Mouse (Mus musculus): ENCODE data around the gene Gm20521. TPM values are rescaled to one million over a fixed set of nuclear protein-coding genes. Genes with fewer than 3 reads are reported as not detected.

Gene Gm20521
- polyA plus RNA-seq, 1 experiment from 2014 or later = not detected

GRCm38 (mm10) chr14:54924641-54925348 is 41.6 kb downstream of the Gm20521 start:
- ATAC-seq (replicated peaks; ENCODE audit: insufficient number of reproducible peaks, low FRiP score, low TSS enrichment, low read depth) (peak; percentile 65), DNase-seq (ENCODE audit: low spot score) (peak; percentile 77)
- Histone ChIP-seq H3K36me3 (replicated peaks; ENCODE audit: control insufficient read depth, insufficient read depth, low read depth, low read length) (peaks cover 11% of the 10 kb centered on the region), H3K9ac (replicated peaks; ENCODE audit: low read length) (peak overlapping the region; percentile 98), H3K27ac (replicated peaks; ENCODE audit: low read depth, low read length) (peak overlapping the region; percentile 99), H3K9me3 (replicated peaks; ENCODE audit: control insufficient read depth, low read length) (peaks cover 10% of the 10 kb centered on the region), H3K4me1 (ENCODE audit: control insufficient read depth, insufficient read depth, low read length) (peaks cover 11% of the 10 kb centered on the region), H3K4me2 (ENCODE audit: low read depth, low read length) (peak overlapping the region; percentile 97), H3K4me3 (ENCODE audit: low read depth, low read length) (peak overlapping the region; percentile 49), H3K27me3 (ENCODE audit: control insufficient read depth, insufficient read depth, low read length) (no peaks in the 10 kb centered on the region)
- 11% methylated on average over 7 of the region's 7 CpGs for WGBS

GRCm38 (mm10) chr14:54925349-54926342 is 42.4 kb downstream of the Gm20521 start, which contains the start of gene Efs:
Gene Efs (minus strand): TSS chr14:54926126.
- H3K36me3 ChIP-seq (replicated peaks; ENCODE audit: control insufficient read depth, insufficient read depth, low read depth, low read length) = peaks cover 9% of the 10 kb centered on the region
- H3K9ac ChIP-seq (replicated peaks; ENCODE audit: low read length) = peak within 1 kb of the TSS; percentile 98
- under 1% methylated on average over 57 of the region's 57 CpGs for WGBS
- peak; percentile 75 for ATAC-seq (replicated peaks; ENCODE audit: insufficient number of reproducible peaks, low FRiP score, low TSS enrichment, low read depth)
- peak within 1 kb of the TSS; percentile 97 for H3K4me2 ChIP-seq (ENCODE audit: low read depth, low read length)
- H3K27me3 ChIP-seq (ENCODE audit: control insufficient read depth, insufficient read depth, low read length) = no peaks in the 10 kb centered on the region
- peak; percentile 75 for DNase-seq (ENCODE audit: low spot score)
- peaks cover 10% of the 10 kb centered on the region for H3K9me3 ChIP-seq (replicated peaks; ENCODE audit: control insufficient read depth, low read length)
- H3K27ac ChIP-seq (replicated peaks; ENCODE audit: low read depth, low read length) = peak within 1 kb of the TSS; percentile 99
- peaks cover 11% of the 10 kb centered on the region for H3K4me1 ChIP-seq (ENCODE audit: control insufficient read depth, insufficient read depth, low read length)
- peak within 1 kb of the TSS; percentile 49 for H3K4me3 ChIP-seq (ENCODE audit: low read depth, low read length)

DNA sequence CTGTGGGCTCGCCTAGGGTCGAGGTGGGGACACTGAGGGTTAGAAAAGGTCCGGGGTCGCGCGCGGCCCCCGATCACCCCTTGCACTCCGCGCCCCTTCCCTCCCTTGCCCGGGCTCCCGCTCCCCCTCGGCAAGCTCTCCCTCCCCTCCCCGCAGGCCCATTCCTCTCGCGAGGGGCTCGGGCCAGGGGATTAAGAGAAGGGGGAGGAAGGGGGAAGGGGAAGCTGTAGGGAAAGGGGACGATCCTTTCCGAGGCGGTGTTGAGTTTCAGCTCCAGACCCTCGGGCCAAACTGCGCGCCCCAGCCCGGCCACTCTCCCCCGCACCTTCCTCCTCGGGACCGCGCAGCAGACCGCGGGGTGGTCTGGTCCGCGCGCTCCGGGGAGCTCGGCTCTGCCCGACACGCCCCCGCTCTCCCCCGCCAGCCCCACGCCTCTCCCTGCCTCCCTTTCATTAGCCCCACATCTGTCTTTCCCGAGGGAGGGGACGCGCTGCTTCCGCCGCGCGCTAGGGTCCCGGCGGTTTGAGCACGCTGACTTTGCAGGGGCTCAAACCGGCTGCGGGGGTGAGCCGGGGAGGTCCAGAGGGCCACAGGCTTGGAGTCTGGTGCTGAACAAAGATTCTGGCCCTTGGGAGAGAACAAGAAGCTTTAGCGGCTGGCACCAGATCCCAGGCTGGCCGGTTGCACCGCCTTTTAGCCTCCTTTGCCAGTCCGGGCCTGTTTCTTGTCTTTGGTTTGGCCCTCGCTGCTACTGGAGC is 43.3 kb downstream of the Gm20521 start:
- H3K36me3 ChIP-seq (replicated peaks; ENCODE audit: control insufficient read depth, insufficient read depth, low read depth, low read length) = peaks cover under 1% of the 10 kb centered on the region; the same call in 1 of the 2 replicates
- H3K27me3 ChIP-seq (ENCODE audit: control insufficient read depth, insufficient read depth, low read length) = no peaks in the 10 kb centered on the region
- peak overlapping the region; percentile 49 for H3K4me3 ChIP-seq (ENCODE audit: low read depth, low read length)
- peak overlapping the region; percentile 97 for H3K4me2 ChIP-seq (ENCODE audit: low read depth, low read length)
- under 1% methylated on average over 42 of the region's 58 CpGs for WGBS
- peaks cover 11% of the 10 kb centered on the region for H3K4me1 ChIP-seq (ENCODE audit: control insufficient read depth, insufficient read depth, low read length)
- peaks cover under 1% of the 10 kb centered on the region; the same call in 1 of the 2 replicates for H3K9me3 ChIP-seq (replicated peaks; ENCODE audit: control insufficient read depth, low read length)
- H3K27ac ChIP-seq (replicated peaks; ENCODE audit: low read depth, low read length) = peak overlapping the region; percentile 99
- peak; percentile 82 for ATAC-seq (replicated peaks; ENCODE audit: insufficient number of reproducible peaks, low FRiP score, low TSS enrichment, low read depth)
- H3K9ac ChIP-seq (replicated peaks; ENCODE audit: low read length) = peak overlapping the region; percentile 98
- DNase-seq (ENCODE audit: low spot score) = peak; percentile 92

DNA sequence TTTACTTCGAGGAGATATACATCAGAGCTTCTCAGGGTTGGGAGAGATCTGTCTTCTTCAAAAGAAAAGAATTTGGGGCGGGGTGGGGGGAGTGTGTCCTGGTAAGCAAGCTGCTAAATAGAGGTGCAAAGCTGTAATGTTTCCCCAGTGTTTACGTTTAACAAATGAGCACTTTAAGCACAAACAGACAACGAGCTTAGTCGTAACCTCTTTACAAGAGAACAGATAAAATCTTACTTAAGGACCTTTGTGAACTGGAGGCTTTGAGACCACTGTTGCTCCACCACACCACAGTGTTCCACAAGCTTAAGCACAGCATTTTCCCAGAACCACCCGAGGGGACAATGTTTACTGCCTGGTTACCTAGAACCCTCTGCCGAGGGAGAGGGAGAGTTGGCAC is 44.1 kb downstream of the Gm20521 start:
- H3K9me3 ChIP-seq (replicated peaks; ENCODE audit: control insufficient read depth, low read length) = no peaks in the 10 kb centered on the region
- H3K27ac ChIP-seq (replicated peaks; ENCODE audit: low read depth, low read length) = peak overlapping the region; percentile 99
- peak overlapping the region; percentile 98 for H3K9ac ChIP-seq (replicated peaks; ENCODE audit: low read length)
- peaks cover 11% of the 10 kb centered on the region for H3K4me1 ChIP-seq (ENCODE audit: control insufficient read depth, insufficient read depth, low read length)
- H3K27me3 ChIP-seq (ENCODE audit: control insufficient read depth, insufficient read depth, low read length) = no peaks in the 10 kb centered on the region
- ATAC-seq (replicated peaks; ENCODE audit: insufficient number of reproducible peaks, low FRiP score, low TSS enrichment, low read depth) = no peak
- no peaks in the 10 kb centered on the region; the same call in 1 of the 2 replicates for H3K36me3 ChIP-seq (replicated peaks; ENCODE audit: control insufficient read depth, insufficient read depth, low read depth, low read length)
- 15% methylated on average over 7 of the region's 7 CpGs for WGBS
- peak overlapping the region; percentile 97 for H3K4me2 ChIP-seq (ENCODE audit: low read depth, low read length)
- DNase-seq (ENCODE audit: low spot score) = no peak
- H3K4me3 ChIP-seq (ENCODE audit: low read depth, low read length) = peak overlapping the region; percentile 49

- H3K4me2 ChIP-seq (ENCODE audit: low read depth, low read length) = no peak overlapping the region
- H3K4me1 ChIP-seq (ENCODE audit: control insufficient read depth, insufficient read depth, low read length) = peaks cover 9% of the 10 kb centered on the region
- no peak overlapping the region for H3K27ac ChIP-seq (replicated peaks; ENCODE audit: low read depth, low read length)
- ATAC-seq (replicated peaks; ENCODE audit: insufficient number of reproducible peaks, low FRiP score, low TSS enrichment, low read depth) (no peak), DNase-seq (ENCODE audit: low spot score) (no peak)
- H3K9ac ChIP-seq (replicated peaks; ENCODE audit: low read length) = no peak overlapping the region
- H3K36me3 ChIP-seq (replicated peaks; ENCODE audit: control insufficient read depth, insufficient read depth, low read depth, low read length) = no peaks in the 10 kb centered on the region
- no peak overlapping the region for H3K4me3 ChIP-seq (ENCODE audit: low read depth, low read length)
- no peaks in the 10 kb centered on the region for H3K27me3 ChIP-seq (ENCODE audit: control insufficient read depth, insufficient read depth, low read length)
- WGBS = 67% methylated on average over 5 of the region's 5 CpGs
- no peaks in the 10 kb centered on the region for H3K9me3 ChIP-seq (replicated peaks; ENCODE audit: control insufficient read depth, low read length)
These were observed 46.6 kb downstream of the Gm20521 start for GRCm38 (mm10) chr14:54929801-54930200.

DNA sequence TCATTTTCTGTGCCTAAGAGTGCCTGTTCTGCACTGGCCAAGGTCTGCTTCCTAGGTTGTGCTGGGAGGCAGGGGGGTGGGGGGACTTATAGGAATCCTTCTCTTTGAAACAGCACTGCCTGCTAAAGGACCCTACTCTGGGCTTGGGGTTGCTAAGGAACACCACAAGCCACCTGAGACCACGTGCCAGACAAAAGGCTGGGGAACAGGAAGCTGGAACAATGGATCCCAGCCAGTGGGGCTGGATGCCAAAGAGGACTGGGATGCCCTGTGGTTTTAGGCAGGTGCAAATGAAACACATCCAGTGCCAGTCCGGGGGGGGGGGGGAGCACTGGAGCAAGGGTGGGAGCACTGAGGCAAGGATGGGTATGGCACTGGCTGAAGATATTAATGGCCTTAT is 47.2 kb downstream of the Gm20521 start:
- Histone ChIP-seq H3K9me3 (replicated peaks; ENCODE audit: control insufficient read depth, low read length) (no peaks in the 10 kb centered on the region), H3K27me3 (ENCODE audit: control insufficient read depth, insufficient read depth, low read length) (no peaks in the 10 kb centered on the region), H3K4me1 (ENCODE audit: control insufficient read depth, insufficient read depth, low read length) (peaks cover 5% of the 10 kb centered on the region), H3K4me3 (ENCODE audit: low read depth, low read length) (no peak overlapping the region), H3K36me3 (replicated peaks; ENCODE audit: control insufficient read depth, insufficient read depth, low read depth, low read length) (no peaks in the 10 kb centered on the region), H3K27ac (replicated peaks; ENCODE audit: low read depth, low read length) (no peak overlapping the region), H3K4me2 (ENCODE audit: low read depth, low read length) (no peak overlapping the region), H3K9ac (replicated peaks; ENCODE audit: low read length) (no peak overlapping the region)
- ATAC-seq (replicated peaks; ENCODE audit: insufficient number of reproducible peaks, low FRiP score, low TSS enrichment, low read depth) (no peak), DNase-seq (ENCODE audit: low spot score) (no peak)
- WGBS = 28% methylated on average over 2 of the region's 2 CpGs

- 0 out of 2 replicates have a peak within 1 kb of the TSS, but pooled peaks have one; percentile 6 for H3K9ac ChIP-seq (replicated peaks; ENCODE audit: low read length)
- no peak within 1 kb of the TSS for H3K4me2 ChIP-seq (ENCODE audit: low read depth, low read length)
- 37% methylated on average over 6 of the region's 6 CpGs for WGBS
- H3K36me3 ChIP-seq (replicated peaks; ENCODE audit: control insufficient read depth, insufficient read depth, low read depth, low read length) = no peaks in the 10 kb centered on the region
- no peak within 1 kb of the TSS for H3K27ac ChIP-seq (replicated peaks; ENCODE audit: low read depth, low read length)
- H3K4me3 ChIP-seq (ENCODE audit: low read depth, low read length) = no peak within 1 kb of the TSS
- no peaks in the 10 kb centered on the region for H3K9me3 ChIP-seq (replicated peaks; ENCODE audit: control insufficient read depth, low read length)
- peaks cover 8% of the 10 kb centered on the region; the same call in 1 of the 2 replicates for H3K4me1 ChIP-seq (ENCODE audit: control insufficient read depth, insufficient read depth, low read length)
- DNase-seq (ENCODE audit: low spot score) (no peak), ATAC-seq (replicated peaks; ENCODE audit: insufficient number of reproducible peaks, low FRiP score, low TSS enrichment, low read depth) (no peak)
- no peaks in the 10 kb centered on the region for H3K27me3 ChIP-seq (ENCODE audit: control insufficient read depth, insufficient read depth, low read length)
These were observed 49.5 kb downstream of the Gm20521 start, which contains the start of gene Il25 for GRCm38 (mm10) chr14:54932645-54933150. Gene Il25 (plus strand): TSS chr14:54932695.

Data from embryonic facial prominence, embryonic 11.5 days (tissue).